Mouse (Mus musculus): ENCODE measurements around the gene Slc22a14. TPM values are rescaled to one million over a fixed set of nuclear protein-coding genes. Genes with fewer than 3 reads are reported as not detected.
"Not testable (repeated sequence)": the region's sequence is repeated elsewhere in the genome, so short reads cannot be mapped to it uniquely, and the experiment has no call there.

Slc22a14 gene
- polyA plus RNA-seq, 3 experiments from 2014 or later, result not detected

DNA sequence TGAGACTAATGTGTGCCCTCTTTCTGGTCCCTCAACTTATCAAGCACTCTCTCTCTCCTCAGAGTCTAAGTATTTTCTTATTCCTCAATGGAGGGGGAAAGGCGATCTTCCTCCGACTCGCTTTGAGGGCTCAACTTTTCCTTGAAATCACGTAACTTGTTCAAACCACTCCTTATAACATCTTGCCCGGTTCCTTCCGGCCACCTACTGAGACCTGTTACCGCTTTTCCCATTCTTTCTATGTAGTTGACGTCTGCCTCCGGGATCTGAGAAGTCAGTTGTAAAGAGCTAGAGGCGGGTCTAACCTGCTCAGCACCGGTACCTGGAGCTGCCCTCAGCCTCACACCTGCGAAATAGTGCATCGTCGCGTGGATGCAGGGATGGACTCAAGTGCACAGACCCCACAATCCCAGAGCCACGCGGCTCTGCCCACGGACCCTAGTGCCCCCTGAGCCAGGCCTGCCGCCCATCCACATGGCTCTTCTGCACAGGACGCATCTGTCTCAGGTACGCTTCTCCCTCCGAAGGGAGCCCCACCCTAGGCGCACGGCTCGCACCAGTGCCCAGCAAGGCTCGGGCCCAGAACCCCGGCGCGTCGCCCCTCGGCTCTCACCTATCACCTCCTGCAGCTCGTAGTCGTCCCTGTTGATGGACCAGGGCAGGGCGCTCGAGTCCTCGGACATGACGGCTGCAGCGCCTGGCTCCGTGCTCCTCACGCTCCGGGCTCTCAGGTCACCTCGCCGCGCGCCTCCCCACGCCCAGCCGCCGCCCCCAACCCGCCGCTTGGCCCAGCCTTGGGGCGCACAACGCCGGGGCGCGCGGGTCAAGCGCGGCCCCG, 43.7 kb downstream of the Slc22a14 start:
- ATAC-seq, result peak; percentile 0

DNA sequence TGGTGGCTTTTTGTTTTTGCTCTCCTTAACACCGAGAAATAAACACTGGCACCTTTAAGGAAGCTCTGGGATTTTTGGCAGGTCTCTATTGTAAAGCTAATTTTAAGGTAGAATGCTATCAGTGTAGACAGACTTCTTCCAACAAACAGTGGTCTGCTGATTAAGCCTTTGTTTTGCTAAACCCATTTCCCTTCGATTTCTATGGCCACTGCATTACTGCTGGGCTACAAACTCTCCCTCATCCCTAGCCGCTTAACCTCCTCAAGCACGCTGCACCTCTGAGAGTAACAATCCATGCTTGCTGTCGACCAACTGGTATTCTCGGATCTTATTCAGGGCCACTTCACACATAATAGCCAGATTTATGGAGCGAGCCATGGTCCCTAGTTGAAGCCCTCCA, 44.4 kb downstream of the Slc22a14 start:
- no peak for ATAC-seq

DNA sequence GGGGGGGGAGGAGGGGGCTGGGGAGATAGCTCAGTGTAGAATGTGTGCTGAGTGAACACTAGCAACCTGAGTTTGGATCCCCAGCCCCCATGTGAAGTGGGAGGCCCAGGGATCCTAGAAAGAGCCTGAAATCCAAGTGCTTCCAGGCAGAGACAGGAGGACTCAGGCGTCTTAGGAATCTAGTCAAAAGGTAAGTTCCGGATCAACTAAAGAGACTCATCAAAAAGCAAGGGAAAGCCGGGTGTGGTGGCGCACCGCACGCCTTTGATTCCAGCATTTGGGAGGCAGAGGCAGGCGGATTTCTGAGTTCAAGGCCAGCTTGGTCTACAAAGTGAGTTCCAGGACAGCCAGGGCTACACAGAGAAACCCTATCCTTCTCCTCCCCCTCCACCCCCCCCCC, 44.9 kb downstream of the Slc22a14 start:
- no peak for ATAC-seq

GRCm38 (mm10) chr9:119318891-119319290, 46.5 kb downstream of the Slc22a14 start:
- ATAC-seq, result no peak

GRCm38 (mm10) chr9:119313096-119313495, 52.3 kb downstream of the Slc22a14 start:
- ATAC-seq, result no peak

- no peak for ATAC-seq
Observed at GRCm38 (mm10) chr9:119309067-119309466, 56.3 kb downstream of the Slc22a14 start.

DNA sequence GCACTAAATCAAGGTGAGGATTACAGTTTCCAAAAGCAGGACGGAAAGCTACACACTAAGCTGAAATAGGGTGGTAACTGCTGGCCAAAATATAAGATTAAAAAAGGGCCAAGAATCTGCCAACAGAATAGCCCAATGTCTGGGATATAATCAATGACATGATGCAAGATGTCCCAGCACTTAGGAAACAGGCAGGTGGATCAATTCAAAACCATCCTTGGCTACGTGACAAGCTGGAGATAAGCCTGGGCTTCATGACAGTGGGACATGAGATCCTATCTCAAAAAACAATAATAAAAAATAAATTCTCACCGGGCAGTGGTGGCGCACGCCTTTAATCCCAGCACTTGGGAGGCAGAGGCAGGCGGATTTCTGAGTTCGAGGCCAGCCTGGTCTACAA, 59.5 kb downstream of the Slc22a14 start:
- no peak for ATAC-seq

DNA sequence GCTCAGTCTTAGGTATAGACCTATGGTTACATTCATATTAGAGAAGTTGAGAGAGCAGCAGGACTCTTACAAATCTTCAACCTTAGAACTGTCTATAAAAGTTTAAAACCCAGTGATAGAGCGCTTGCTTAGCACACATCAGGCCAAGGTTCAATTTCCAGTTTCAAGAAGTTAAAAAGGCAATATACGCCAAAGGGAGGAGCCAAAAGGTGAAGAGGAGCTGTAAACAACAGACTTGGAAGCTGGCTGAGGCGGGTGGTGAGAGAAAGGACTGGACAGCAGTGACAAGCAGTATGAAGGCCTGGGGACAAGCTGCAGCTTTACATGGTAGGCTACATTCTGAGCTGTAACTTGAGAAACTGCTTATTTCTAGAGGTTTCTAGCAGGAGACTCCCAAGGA, 66.8 kb downstream of the Slc22a14 start:
- ATAC-seq, result no peak

- ATAC-seq, result no peak
Observed at GRCm38 (mm10) chr9:119297696-119298095, 67.7 kb downstream of the Slc22a14 start.

DNA sequence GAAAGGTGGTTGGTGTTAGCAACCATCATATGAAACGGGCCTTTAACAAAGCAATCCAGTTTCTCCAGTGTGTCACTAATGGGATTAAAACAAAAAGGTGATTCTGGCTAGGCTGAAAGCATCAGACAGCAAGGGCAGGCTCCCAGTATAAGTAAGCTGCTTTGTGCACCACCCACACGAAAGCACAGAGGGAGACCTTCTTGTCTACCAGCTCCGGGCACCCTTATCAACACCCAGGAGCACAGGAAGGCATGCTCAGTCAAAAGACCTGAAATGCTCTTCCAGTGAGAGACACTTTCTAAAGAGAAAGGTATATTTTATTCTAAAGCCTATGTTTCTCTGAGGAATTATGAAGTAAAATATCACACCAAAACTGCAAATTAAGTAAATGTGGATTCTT, 74.6 kb downstream of the Slc22a14 start:
- no peak for ATAC-seq

DNA sequence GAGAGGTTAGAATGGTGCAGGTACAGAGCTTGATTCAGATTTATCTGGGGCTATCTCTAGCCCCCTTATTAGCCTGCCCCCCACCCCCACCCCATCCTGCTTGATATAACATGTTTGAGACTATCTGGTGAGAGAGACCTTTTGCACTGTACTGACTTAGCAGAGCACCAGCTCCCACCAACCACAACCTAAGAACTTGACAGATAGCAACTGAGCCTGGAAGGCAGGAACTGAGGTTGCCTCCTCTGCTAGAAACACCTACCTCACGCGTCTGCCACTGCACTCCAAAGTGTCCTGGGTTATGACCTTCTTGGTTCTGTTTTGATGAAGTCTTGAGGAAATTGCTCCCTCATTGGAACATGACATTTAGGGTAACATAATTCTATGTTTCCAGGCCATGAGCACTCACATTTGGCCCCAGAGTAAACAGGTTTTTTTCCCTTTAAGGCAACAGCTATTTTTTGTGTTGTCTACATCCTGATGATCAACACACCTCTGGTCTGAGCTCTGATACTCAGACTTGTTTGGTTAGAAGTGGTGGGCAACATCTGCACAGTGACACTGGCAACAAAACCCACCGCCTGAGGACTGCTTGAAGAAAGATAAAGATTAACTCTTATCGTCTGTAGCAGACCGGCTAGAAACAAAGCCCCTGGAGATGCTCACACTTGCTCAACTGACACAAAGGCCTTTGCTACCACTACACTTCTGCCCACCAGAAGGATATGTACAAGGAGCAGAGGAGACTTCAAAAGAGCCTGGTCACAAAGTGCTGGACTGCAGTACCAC, 84.3 kb downstream of the Slc22a14 start:
- ATAC-seq, result no peak

DNA sequence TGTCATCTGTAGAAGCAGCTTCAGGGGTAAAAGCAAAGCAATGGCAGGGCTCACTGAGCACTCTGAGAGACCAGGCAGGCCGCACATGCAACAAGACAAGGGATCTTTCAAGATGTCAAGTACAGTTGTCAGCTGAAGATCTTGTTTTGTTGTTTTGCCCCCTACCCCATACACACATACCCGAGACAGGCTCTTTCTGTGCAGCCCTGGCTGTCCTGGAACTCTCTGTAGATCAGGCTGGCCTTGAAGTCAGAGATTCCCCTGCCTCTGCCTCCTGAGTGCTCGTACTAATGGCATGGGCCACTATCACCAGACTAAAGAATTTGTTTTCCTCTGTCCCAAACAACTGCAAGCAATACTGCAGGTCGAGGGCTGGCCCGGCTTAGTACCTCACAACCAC, 87.3 kb downstream of the Slc22a14 start:
- no peak for ATAC-seq

DNA sequence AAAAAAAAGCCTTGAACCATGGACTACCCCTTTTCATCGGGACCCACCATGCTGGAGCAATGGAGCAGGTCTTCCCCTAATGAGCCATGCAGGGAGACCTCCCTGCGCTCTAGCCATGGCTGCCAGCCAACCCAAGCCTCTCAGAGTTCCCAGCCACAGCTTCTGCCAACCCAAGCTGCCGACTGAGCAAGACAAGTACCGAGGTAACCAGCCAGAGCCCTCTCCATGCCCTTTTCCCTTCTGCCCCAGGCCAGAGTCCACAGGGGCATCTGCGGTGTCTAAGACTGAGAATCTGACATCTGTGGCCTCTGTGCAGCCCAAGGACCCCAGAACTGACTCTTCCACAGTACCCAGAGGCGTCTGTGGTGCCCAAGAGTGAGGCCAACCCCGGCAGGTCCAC, 89.0 kb downstream of the Slc22a14 start:
- ATAC-seq, result no peak

DNA sequence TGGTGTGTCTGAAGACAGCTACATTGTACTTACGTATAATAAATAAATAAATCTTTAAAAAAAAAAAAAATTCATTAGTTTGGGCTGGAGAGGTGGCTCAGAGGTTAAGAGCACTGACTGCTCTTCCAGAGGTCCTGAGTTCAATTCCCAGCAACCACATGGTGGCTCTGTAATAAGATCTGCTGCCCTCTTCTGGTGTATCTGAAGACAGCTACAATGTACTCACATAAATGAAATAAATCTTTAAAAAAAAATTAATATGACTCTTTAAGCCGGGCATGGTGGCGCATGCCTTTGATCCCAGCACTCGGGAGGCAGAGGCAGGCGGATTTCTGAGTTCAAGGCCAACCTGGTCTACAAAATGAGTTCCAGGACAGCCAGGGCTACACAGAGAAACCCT, 90.5 kb downstream of the Slc22a14 start:
- not testable (repeated sequence) for ATAC-seq

DNA sequence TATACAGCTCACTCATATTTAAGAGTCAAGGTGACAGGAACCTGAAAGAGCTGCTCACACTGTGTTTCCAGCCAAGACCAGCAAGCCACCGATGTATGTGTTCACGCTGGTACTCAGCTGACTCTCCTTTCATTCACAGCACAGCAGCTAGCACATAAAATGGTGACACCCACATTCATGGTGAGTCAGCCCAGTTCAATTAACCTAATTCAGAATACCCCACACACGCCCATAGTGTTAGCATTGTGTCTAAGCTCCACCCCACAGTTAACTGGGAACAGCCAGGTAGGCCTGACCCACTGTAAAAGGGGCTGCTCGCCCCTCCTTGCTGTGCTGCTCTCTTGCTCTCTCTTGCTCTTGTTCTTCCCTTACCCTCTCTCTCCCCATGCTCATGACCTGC, 93.9 kb downstream of the Slc22a14 start:
- no peak for ATAC-seq

DNA sequence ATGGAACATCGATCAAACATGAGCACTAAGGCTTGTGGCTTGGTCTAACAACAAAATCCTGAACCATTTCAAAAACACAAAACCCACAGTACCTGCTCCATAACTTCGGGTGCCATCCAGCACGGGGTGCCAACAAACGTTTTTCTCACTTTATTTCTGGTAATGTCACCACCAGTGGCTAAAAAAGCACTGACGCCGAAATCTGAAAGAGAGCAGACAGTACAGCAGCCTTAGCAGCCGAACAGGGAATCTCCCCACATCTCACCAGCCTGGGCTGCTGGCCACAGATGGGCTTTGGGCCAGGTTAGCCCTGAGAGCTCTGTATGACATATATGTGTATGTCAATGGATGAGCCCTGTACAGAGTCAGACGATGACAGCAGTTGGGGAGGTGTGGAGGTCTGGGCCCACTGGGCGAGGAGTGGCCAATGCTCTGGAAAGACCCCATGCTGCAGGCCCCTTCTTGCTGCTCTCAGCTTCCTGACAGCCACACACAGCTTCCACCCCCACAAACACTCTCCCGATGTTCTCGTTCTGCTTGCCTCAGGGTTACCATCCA, 96.7 kb downstream of the Slc22a14 start:
- ATAC-seq, result no peak

DNA sequence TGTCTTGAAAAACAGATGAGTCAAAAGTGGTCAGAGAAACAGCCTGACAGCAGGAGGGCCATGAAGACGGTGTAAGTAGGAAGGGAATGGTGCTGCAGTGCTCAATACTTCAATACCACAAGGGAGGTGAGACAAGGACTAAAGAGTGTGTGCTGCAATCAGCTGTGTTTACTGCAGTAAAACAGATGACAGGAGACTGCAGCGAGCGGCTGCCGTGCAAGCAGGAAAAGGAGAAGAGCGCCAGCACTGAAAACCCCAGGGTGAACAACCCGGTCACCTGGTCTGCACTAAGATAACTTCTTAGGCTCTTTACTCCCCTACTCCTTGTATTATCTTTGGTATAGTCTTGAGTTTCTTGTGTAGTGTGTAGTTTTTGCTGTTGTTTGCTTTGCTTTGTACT, 97.2 kb downstream of the Slc22a14 start:
- no peak for ATAC-seq

DNA sequence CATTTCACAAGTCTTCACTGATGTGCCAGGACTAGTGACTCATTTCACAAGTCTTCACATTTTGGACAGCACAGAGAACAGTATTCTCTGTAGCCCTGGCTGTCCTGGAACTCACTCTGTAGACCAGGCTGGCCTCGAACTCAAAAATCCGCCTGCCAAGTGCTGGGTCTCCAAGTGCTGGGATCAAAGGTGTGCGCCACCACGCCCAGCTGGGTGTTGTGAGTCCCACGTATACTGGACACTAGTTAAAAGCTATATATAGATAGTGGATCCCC, 99.3 kb downstream of the Slc22a14 start:
- ATAC-seq, result not testable (repeated sequence)

DNA sequence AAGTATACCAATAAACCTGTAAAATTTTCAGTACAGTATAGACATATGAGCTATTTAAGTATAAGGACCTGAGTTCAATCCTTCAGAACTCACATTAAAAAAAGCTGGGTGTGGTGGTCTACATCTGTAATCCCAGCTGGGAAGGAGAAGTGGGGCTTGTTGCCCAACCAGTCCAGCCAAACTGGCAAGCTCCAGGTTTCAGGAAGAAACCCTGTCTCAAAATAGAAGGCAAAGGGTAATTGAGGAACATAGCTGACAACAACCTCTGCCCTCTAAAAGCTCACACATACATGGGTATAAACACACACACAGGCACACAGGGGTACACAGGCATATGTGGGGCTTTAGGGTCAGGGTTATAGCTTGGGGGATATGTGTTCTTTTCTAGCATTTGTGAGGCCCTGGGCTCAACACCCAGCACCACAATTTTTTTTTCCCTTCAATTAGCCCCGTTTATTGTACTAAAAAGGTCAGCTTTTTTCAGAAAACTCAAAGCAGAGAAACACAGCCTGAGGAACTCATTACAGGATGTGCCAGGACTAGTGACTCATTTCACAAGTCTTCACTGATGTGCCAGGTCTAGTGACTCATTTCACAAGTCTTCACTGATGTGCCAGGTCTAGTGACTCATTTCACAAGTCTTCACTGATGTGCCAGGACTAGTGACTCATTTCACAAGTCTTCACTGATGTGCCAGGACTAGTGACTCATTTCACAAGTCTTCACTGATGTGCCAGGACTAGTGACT, 99.8 kb downstream of the Slc22a14 start:
- not testable (repeated sequence) for ATAC-seq

DNA sequence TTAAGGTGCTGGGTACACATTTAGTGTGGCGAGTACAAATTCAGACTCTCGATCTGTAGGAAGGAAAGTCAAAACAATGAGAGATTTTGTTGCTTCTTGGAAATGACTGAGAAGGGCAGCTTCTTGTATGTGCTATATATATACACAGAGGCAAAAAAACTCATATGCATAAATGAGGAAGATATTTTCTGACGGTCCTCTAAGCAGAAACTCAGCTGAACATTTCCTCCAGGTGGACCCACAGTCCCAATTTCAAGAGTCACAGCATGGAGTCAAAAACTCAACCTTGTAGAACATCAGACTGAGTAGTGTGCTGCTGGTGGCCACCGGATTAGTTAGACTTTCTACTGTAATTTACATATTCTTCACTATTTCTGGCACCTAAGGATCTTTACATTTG, 102.3 kb downstream of the Slc22a14 start:
- no peak for ATAC-seq

GRCm38 (mm10) chr9:119260825-119261224, 104.5 kb downstream of the Slc22a14 start:
- ATAC-seq, result no peak

GRCm38 (mm10) chr9:119258785-119259184, 106.6 kb downstream of the Slc22a14 start:
- ATAC-seq, result no peak

- ATAC-seq, result no peak
Observed at GRCm38 (mm10) chr9:119258128-119258527, 107.2 kb downstream of the Slc22a14 start.
